Mouse (Mus musculus) CH12.LX (cell line): ENCODE measurements around the gene Tmem185a. TPM values are rescaled to one million over a fixed set of nuclear protein-coding genes. Genes with fewer than 3 reads are reported as not detected.

Source experiments
- DNase-seq: peaks from one replicate; pipeline ENCODE4 v3.0.0-alpha.2; 2013; ENCODE audit errors: extremely low read depth
- H3K27ac ChIP-seq: 2 replicates; pipeline ENCODE4 v1.5.1; 2012; ENCODE audit warnings: low read depth, mild to moderate bottlenecking, control low read depth, moderate library complexity; ENCODE audit not compliant: insufficient read depth
- H3K27me3 ChIP-seq: replicated peaks from 2 replicates; pipeline ENCODE3; 2012; ENCODE audit warnings: inconsistent platforms
- H3K36me3 ChIP-seq, 2 experiments: replicated peaks in 1 of 2; 2 replicates each; pipeline versions ENCODE3 to v1.6.1; 2012; ENCODE audit warnings: inconsistent platforms in 1 of 2, low read length in 1 of 2, mild to moderate bottlenecking in 1 of 2, mixed read lengths in 1 of 2, moderate library complexity in 1 of 2; ENCODE audit not compliant: control insufficient read depth in 1 of 2, insufficient read depth in 1 of 2
- H3K4me1 ChIP-seq, 2 experiments: 2 replicates each; pipeline ENCODE4 v1.6.1; 2012; ENCODE audit warnings: inconsistent platforms in 1 of 2, moderate library complexity in 1 of 2; ENCODE audit not compliant: insufficient read depth in 2 of 2, control insufficient read depth in 1 of 2
- H3K4me2 ChIP-seq: 2 replicates; pipeline ENCODE4 v1.6.1; 2012; ENCODE audit warnings: low read depth, mild to moderate bottlenecking, control low read depth; ENCODE audit not compliant: poor library complexity, insufficient read depth, severe bottlenecking
- H3K4me3 ChIP-seq, 3 experiments: fragments of 150-350 bp in 1 of 3; sonication (generic) in 1 of 3; replicated peaks in 1 of 3; 2 replicates each; pipeline versions ENCODE3 to v1.5.1; 2011 to 2012; ENCODE audit warnings: low read depth in 2 of 3, low read length in 2 of 3, mild to moderate bottlenecking in 2 of 3, moderate library complexity in 2 of 3, control low read depth in 1 of 3, improper control_type of control experiment in 1 of 3, inconsistent platforms in 1 of 3, mixed read lengths in 1 of 3; ENCODE audit not compliant: poor library complexity in 1 of 3
- H3K79me2 ChIP-seq: replicated peaks from 2 replicates; pipeline ENCODE4 v1.6.1; 2012; ENCODE audit warnings: mild to moderate bottlenecking, moderate library complexity; ENCODE audit not compliant: control insufficient read depth, poor library complexity, insufficient read depth, severe bottlenecking; ENCODE audit errors: extremely low read depth
- H3K9ac ChIP-seq: 2 replicates; pipeline ENCODE4 v1.6.1; 2012; ENCODE audit warnings: low read depth, mild to moderate bottlenecking, control low read depth, moderate library complexity; ENCODE audit not compliant: insufficient read depth
- H3K9me3 ChIP-seq: replicated peaks from 2 replicates; pipeline ENCODE3; 2012; ENCODE audit warnings: low read length, inconsistent platforms, mixed read lengths
- BHLHE40 ChIP-seq: IDR thresholded peaks from 2 replicates; pipeline ENCODE4 v1.6.1; 2011; ENCODE audit warnings: mild to moderate bottlenecking, low read depth, low read length, improper control_type of control experiment
- CHD1 ChIP-seq: IDR thresholded peaks from 2 replicates; pipeline ENCODE4 v1.6.1; 2012; ENCODE audit warnings: low read depth, low read length, improper control_type of control experiment, inconsistent platforms
- CHD2 ChIP-seq: IDR thresholded peaks from 2 replicates; pipeline ENCODE4 v1.6.1; 2011; ENCODE audit warnings: low read length, improper control_type of control experiment
- CTCF ChIP-seq, 2 experiments: IDR thresholded peaks in 1 of 2; conservative IDR thresholded peaks in 1 of 2; 2 replicates each; pipeline ENCODE4 v1.5.1; 2011 to 2012; ENCODE audit warnings: low read depth in 2 of 2, low read length in 2 of 2, improper control_type of control experiment in 1 of 2, inconsistent platforms in 1 of 2, mild to moderate bottlenecking in 1 of 2, moderate library complexity in 1 of 2
- E2F4 ChIP-seq: IDR thresholded peaks from 2 replicates; pipeline ENCODE4 v1.6.1; 2011; ENCODE audit warnings: low read depth, low read length, improper control_type of control experiment; ENCODE audit not compliant: insufficient replicate concordance
- EP300 ChIP-seq: IDR thresholded peaks from 2 replicates; pipeline ENCODE4 v1.6.1; 2011; ENCODE audit warnings: low read length, improper control_type of control experiment
- ETS1 ChIP-seq: conservative IDR thresholded peaks from 2 replicates; pipeline ENCODE4 v1.6.1; 2012; ENCODE audit warnings: low read depth, mild to moderate bottlenecking, inconsistent platforms, low read length, improper control_type of control experiment, moderate library complexity
- GABPA ChIP-seq: IDR thresholded peaks from 2 replicates; pipeline ENCODE4 v1.6.1; 2012; ENCODE audit warnings: low read depth, low read length, improper control_type of control experiment, inconsistent platforms; ENCODE audit not compliant: insufficient replicate concordance
- HCFC1 ChIP-seq: IDR thresholded peaks from 2 replicates; pipeline ENCODE4 v1.6.1; 2012; ENCODE audit warnings: low read depth, mild to moderate bottlenecking, inconsistent platforms, low read length, improper control_type of control experiment
- IRF4 ChIP-seq: IDR thresholded peaks from 2 replicates; pipeline ENCODE4 v1.6.1; 2014; ENCODE audit warnings: low read depth, mild to moderate bottlenecking, inconsistent platforms, low read length, improper control_type of control experiment
- JUN ChIP-seq: IDR thresholded peaks from 2 replicates; pipeline ENCODE4 v1.6.1; 2011; ENCODE audit warnings: low read depth, mild to moderate bottlenecking, low read length, improper control_type of control experiment, moderate library complexity; ENCODE audit not compliant: insufficient read depth
- JUND ChIP-seq: conservative IDR thresholded peaks from 2 replicates; pipeline ENCODE4 v1.6.1; 2011; ENCODE audit warnings: low read depth, low read length, improper control_type of control experiment
- KAT2A ChIP-seq: IDR thresholded peaks from 2 replicates; pipeline ENCODE4 v1.6.1; 2012; ENCODE audit warnings: low read length, improper control_type of control experiment, inconsistent platforms; ENCODE audit not compliant: insufficient replicate concordance
- MAFK ChIP-seq: IDR thresholded peaks from 2 replicates; pipeline ENCODE4 v1.6.1; 2011; ENCODE audit warnings: low read length, improper control_type of control experiment; ENCODE audit not compliant: insufficient replicate concordance
- MAX ChIP-seq: IDR thresholded peaks from 2 replicates; pipeline ENCODE4 v1.6.1; 2011; ENCODE audit warnings: low read length, improper control_type of control experiment
- MAZ ChIP-seq: IDR thresholded peaks from 2 replicates; pipeline ENCODE4 v1.6.1; 2012; ENCODE audit warnings: low read depth, mild to moderate bottlenecking, inconsistent platforms, low read length, improper control_type of control experiment, moderate library complexity
- MEF2A ChIP-seq: IDR thresholded peaks from 2 replicates; pipeline ENCODE4 v1.6.1; 2014; ENCODE audit warnings: low read depth, mild to moderate bottlenecking, inconsistent platforms, low read length, improper control_type of control experiment, borderline replicate concordance
- MXI1 ChIP-seq: IDR thresholded peaks from 2 replicates; pipeline ENCODE4 v1.6.1; 2011; ENCODE audit warnings: mild to moderate bottlenecking, low read depth, low read length, improper control_type of control experiment
- MYC ChIP-seq: IDR thresholded peaks from 2 replicates; pipeline ENCODE4 v1.6.1; 2011; ENCODE audit warnings: low read depth, mild to moderate bottlenecking, improper control_type of control experiment, low read length
- NELFE ChIP-seq: IDR thresholded peaks from 2 replicates; pipeline ENCODE4 v1.6.1; 2011; ENCODE audit warnings: low read depth, low read length, improper control_type of control experiment
- NRF1 ChIP-seq: IDR thresholded peaks from 2 replicates; pipeline ENCODE4 v1.6.1; 2014; ENCODE audit warnings: low read depth, mild to moderate bottlenecking, inconsistent platforms, low read length, improper control_type of control experiment, moderate library complexity
- PAX5 ChIP-seq: IDR thresholded peaks from 2 replicates; pipeline ENCODE4 v1.6.1; 2012; ENCODE audit warnings: low read length, inconsistent platforms, mixed read lengths
- POLR2A ChIP-seq: IDR thresholded peaks from 2 replicates; pipeline ENCODE4 v1.6.1; 2011; ENCODE audit warnings: low read depth, mild to moderate bottlenecking, improper control_type of control experiment, low read length
- POLR2AphosphoS2 ChIP-seq: IDR thresholded peaks from 2 replicates; pipeline ENCODE4 v1.6.1; 2011; ENCODE audit warnings: low read depth, low read length, improper control_type of control experiment
- RAD21 ChIP-seq: IDR thresholded peaks from 2 replicates; pipeline ENCODE4 v1.6.1; 2011; ENCODE audit warnings: low read depth, mild to moderate bottlenecking, low read length, improper control_type of control experiment, moderate library complexity
- RCOR1 ChIP-seq: conservative IDR thresholded peaks from 2 replicates; pipeline ENCODE4 v1.6.1; 2012; ENCODE audit warnings: low read depth, mild to moderate bottlenecking, inconsistent platforms, low read length, improper control_type of control experiment
- SIN3A ChIP-seq: IDR thresholded peaks from 2 replicates; pipeline ENCODE4 v1.6.1; 2012; ENCODE audit warnings: low read length, improper control_type of control experiment, inconsistent platforms
- SMC3 ChIP-seq: IDR thresholded peaks from 2 replicates; pipeline ENCODE4 v1.6.1; 2011; ENCODE audit warnings: low read depth, low read length, improper control_type of control experiment
- TBP ChIP-seq: conservative IDR thresholded peaks from 2 replicates; pipeline ENCODE4 v1.6.1; 2011; ENCODE audit warnings: low read depth, low read length, improper control_type of control experiment
- TCF12 ChIP-seq: IDR thresholded peaks from 2 replicates; pipeline ENCODE4 v1.6.1; 2014; ENCODE audit warnings: low read depth, mild to moderate bottlenecking, inconsistent platforms, low read length, improper control_type of control experiment
- UBTF ChIP-seq: IDR thresholded peaks from 2 replicates; pipeline ENCODE4 v1.6.1; 2012; ENCODE audit warnings: low read depth, mild to moderate bottlenecking, inconsistent platforms, low read length, improper control_type of control experiment, moderate library complexity
- USF1 ChIP-seq: IDR thresholded peaks from 2 replicates; pipeline ENCODE4 v1.6.1; 2014; ENCODE audit warnings: low read depth, mild to moderate bottlenecking, inconsistent platforms, low read length, improper control_type of control experiment
- USF2 ChIP-seq: conservative IDR thresholded peaks from 2 replicates; pipeline ENCODE4 v1.6.1; 2011; ENCODE audit warnings: low read depth, low read length, improper control_type of control experiment
- ZC3H11A ChIP-seq: IDR thresholded peaks from 2 replicates; pipeline ENCODE4 v1.6.1; 2012; ENCODE audit warnings: low read depth, mild to moderate bottlenecking, inconsistent platforms, low read length, improper control_type of control experiment
- ZKSCAN1 ChIP-seq: IDR thresholded peaks from 2 replicates; pipeline ENCODE4 v1.6.1; 2012; ENCODE audit warnings: low read depth, inconsistent platforms, low read length, improper control_type of control experiment, borderline replicate concordance
- ZMIZ1 ChIP-seq: IDR thresholded peaks from 2 replicates; pipeline ENCODE4 v1.6.1; 2012; ENCODE audit warnings: low read depth, mild to moderate bottlenecking, inconsistent platforms, low read length, improper control_type of control experiment
- ZNF384 ChIP-seq: IDR thresholded peaks from 2 replicates; pipeline ENCODE4 v1.6.1; 2012; ENCODE audit warnings: low read depth, low read length, improper control_type of control experiment, inconsistent platforms
- dilution Hi-C: fragments of 300-500 bp; cut with MboI; formaldehyde crosslinking; loops from 2 replicates; pipeline ENCODE4 v1.14.3; 2020; ENCODE audit warnings: low sequenced_read_pairs; ENCODE audit not compliant: extremely low pct_unique_long_range_greater_than_20kb, extremely low pct_ligation_motif_present
- in situ Hi-C: fragments of 300-500 bp; cut with MboI; formaldehyde crosslinking; loops from 3 replicates; pipeline ENCODE4 v1.14.3; 2019; ENCODE audit warnings: low sequenced_read_pairs, low pct_ligation_motif_present, low pct_unique_long_range_greater_than_20kb, mixed read lengths
- polyA plus RNA-seq: library from polyadenylated mRNA; unstranded; fragments of >175 nt; gene quantifications from 2 replicates; pipeline ENCODE4 v1.2.1, GENCODE M21; 2012; ENCODE audit warnings: low read depth; ENCODE audit not compliant: insufficient read length
- total RNA-seq, 2 experiments: library from RNA; depleted of rRNA; stranded (reverse); fragments of 300-350 nt in 1 of 2; fragments of >200 nt in 1 of 2; gene quantifications; 2 replicates each; pipeline ENCODE4 v1.2.3; 2012 to 2014

Gene Tmem185a
- total RNA-seq (2012; rRNA removed) (18.5 and 20.4 TPM in 2 replicates), total RNA-seq (2014; rRNA removed) (25.1 and 25.9 TPM in 2 replicates), polyA plus RNA-seq (30.8 and 31.1 TPM in 2 replicates)

- Histone ChIP-seq H3K4me1 (peaks cover 3 to 5% of the 10 kb centered on the region in 2 experiments; a peak in 2 of 4 replicates), H3K27ac (no peak within 1 kb of the TSS; the same call in 1 of the 2 replicates), H3K9me3 (no peaks in the 10 kb centered on the region), H3K79me2 (no peaks in the 10 kb centered on the region), H3K27me3 (no peaks in the 10 kb centered on the region), H3K9ac (peak within 1 kb of the TSS; percentile 86), H3K4me3 (peak within 1 kb of the TSS; percentile 58 to 77 (median 63)), H3K4me2 (peak within 1 kb of the TSS; percentile 82), H3K36me3 (no peaks in the 10 kb centered on the region)
- dilution Hi-C loops (no loop called here), in situ Hi-C loops (loop anchor here (10.0 kb wide), 1 partner anchor 88 kb away; no protein-coding TSS in a partner anchor)
- peak; percentile 77 for DNase-seq
- no peak for TF ChIP-seq SMC3
- TF ChIP-seq ZC3H11A: no peak
- no peak for TF ChIP-seq JUND
- no peak for TF ChIP-seq EP300
- no peak for TF ChIP-seq TBP
- TF ChIP-seq E2F4: no peak
- TF ChIP-seq MEF2A: no peak
- TF ChIP-seq NRF1: peak; percentile 83
- no peak for TF ChIP-seq ZKSCAN1
- no peak for TF ChIP-seq GABPA
- no peak for TF ChIP-seq TCF12
- TF ChIP-seq UBTF: no peak
- no peak for TF ChIP-seq USF1
- TF ChIP-seq ETS1: no peak
- no peak for TF ChIP-seq RCOR1
- 0 out of 2 replicates have a peak, but pooled peaks have one; percentile 41 for TF ChIP-seq SIN3A
- 0 out of 2 replicates have a peak, but pooled peaks have one; percentile 40 for TF ChIP-seq MAZ
- no peak for TF ChIP-seq JUN
- TF ChIP-seq POLR2A: peak; percentile 54; the same call in 1 of the 2 replicates
- no peak for TF ChIP-seq RAD21
- TF ChIP-seq POLR2AphosphoS2: no peak
- TF ChIP-seq NELFE: no peak
- TF ChIP-seq CHD2: no peak
- TF ChIP-seq ZNF384: no peak
- TF ChIP-seq USF2: no peak
- no peak for TF ChIP-seq BHLHE40
- TF ChIP-seq MYC: no peak
- TF ChIP-seq ZMIZ1: no peak
- no peak for TF ChIP-seq MAX
- no peak for TF ChIP-seq MAFK
- TF ChIP-seq KAT2A: no peak
- peak; percentile 59 for TF ChIP-seq HCFC1
- no peak; the same call in 1 of the 2 replicates for TF ChIP-seq MXI1
- no peak for TF ChIP-seq PAX5
- TF ChIP-seq CTCF (conservative IDR thresholded peaks at IDR 0.05 in 1 of 2, IDR thresholded peaks at IDR 0.05 in 1 of 2; ENCODE audit: low read depth in 2 of 2, low read length in 2 of 2): 0 out of 4 replicates have a peak, but pooled peaks of 1 of the 2 experiments have one; percentile 5
- TF ChIP-seq CHD1: no peak
- 0 out of 2 replicates have a peak, but pooled peaks have one; percentile 11 for TF ChIP-seq IRF4
Measured at GRCm38 (mm10) chrX:70476792-70477776, at the start of gene Tmem185a. Tmem185a (minus strand) TSS chrX:70477180.
